Mouse (Mus musculus) embryonic facial prominence, embryonic 11.5 days (tissue): ENCODE data around the gene Hif3a. TPM values are rescaled to one million over a fixed set of nuclear protein-coding genes. Genes with fewer than 3 reads are reported as not detected.

Experiments used
- ATAC-seq: fragments of 200-750 bp; cut with Nextera tagmentation; replicated peaks from 2 replicates; pipeline ENCODE4 v1.8.0; 2017; ENCODE audit warnings: low read depth; ENCODE audit not compliant: insufficient number of reproducible peaks, low FRiP score, low TSS enrichment
- DNase-seq: peaks from one replicate; pipeline ENCODE4 v3.0.0-alpha.2; 2015; ENCODE audit warnings: low spot score
- H3K27ac ChIP-seq: fragments of 300-500 bp; sonication (generic); replicated peaks from 2 replicates; pipeline ENCODE4 v1.5.1; 2014; ENCODE audit warnings: mild to moderate bottlenecking, low read depth, low read length, control low read depth
- H3K27me3 ChIP-seq: fragments of 300-500 bp; sonication (generic); 2 replicates; pipeline ENCODE4 v1.6.1; 2014; ENCODE audit warnings: mild to moderate bottlenecking, low read length, moderate library complexity, mixed read lengths; ENCODE audit not compliant: control insufficient read depth, insufficient read depth
- H3K36me3 ChIP-seq: fragments of 300-500 bp; sonication (generic); replicated peaks from 2 replicates; pipeline ENCODE4 v1.6.1; 2014; ENCODE audit warnings: low read depth, mild to moderate bottlenecking, low read length, moderate library complexity, mixed read lengths; ENCODE audit not compliant: control insufficient read depth, insufficient read depth
- H3K4me1 ChIP-seq: fragments of 300-500 bp; sonication (generic); 2 replicates; pipeline ENCODE4 v1.6.1; 2014; ENCODE audit warnings: low read length, mixed read lengths; ENCODE audit not compliant: control insufficient read depth, insufficient read depth
- H3K4me2 ChIP-seq: fragments of 300-500 bp; sonication (generic); 2 replicates; pipeline ENCODE4 v1.6.1; 2014; ENCODE audit warnings: low read depth, mild to moderate bottlenecking, control low read depth, low read length, moderate library complexity
- H3K4me3 ChIP-seq: fragments of 300-500 bp; sonication (generic); 2 replicates; pipeline ENCODE4 v1.5.1; 2014; ENCODE audit warnings: low read depth, low read length, control low read depth
- H3K9ac ChIP-seq: fragments of 300-500 bp; sonication (generic); replicated peaks from 2 replicates; pipeline ENCODE4 v1.6.1; 2014; ENCODE audit warnings: mild to moderate bottlenecking, control low read depth, low read length
- H3K9me3 ChIP-seq: fragments of 300-500 bp; sonication (generic); replicated peaks from 2 replicates; pipeline ENCODE4 v1.6.1; 2016; ENCODE audit warnings: mild to moderate bottlenecking, low read length, inconsistent platforms, mixed read lengths; ENCODE audit not compliant: control insufficient read depth
- WGBS: fragments of 180-500 bp; shearing (Covaris S2); extraction: QIAGEN DNeasy Blood & Tissue Kit; methylation state at CpG from one replicate; pipeline ENCODE4 v1.1.7; 2014; 5-methylcytosine and 5-hydroxymethylcytosine counted together
- polyA plus RNA-seq: library from polyadenylated mRNA; unstranded; fragments of >200 nt; fragmentation: Nextera tagmentation; extraction: Ambion mirVana; gene quantifications from 2 replicates; pipeline ENCODE4 v1.2.1, GENCODE M21; 2014

Gene Hif3a
- polyA plus RNA-seq, 1 experiment from 2014 or later, result 6.7 TPM

DNA sequence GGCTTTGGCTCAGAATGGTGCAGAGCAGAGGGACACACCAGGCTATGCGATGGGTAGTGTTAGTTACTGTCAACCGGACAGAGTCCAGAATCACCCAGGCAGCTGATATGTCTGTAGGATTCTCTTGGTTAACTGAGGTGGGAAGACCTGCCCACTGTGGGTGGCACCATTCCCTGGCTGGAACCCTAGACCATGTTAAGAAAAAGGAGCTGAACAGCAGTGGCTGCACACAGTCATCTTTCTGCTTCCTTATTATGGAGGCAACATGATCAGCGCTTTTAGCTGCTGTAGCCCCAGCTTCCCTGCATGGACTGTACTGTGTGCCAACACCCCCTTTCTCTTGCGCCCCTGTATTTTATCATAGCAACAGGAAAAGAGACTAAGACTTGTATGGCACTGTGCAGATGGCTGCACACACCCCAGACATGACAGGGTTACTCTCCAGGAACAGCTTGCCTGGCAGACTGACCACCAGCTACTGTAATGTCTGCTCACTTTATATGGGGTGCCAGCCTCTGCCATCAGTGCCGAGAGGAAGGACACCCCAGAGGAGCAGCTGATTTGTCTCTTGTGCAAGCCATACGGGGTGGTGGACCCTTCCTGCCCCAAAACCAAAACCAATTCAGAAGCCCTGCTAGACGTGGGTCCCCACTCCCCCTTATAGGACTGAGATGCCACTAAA, 50.2 kb downstream of the Hif3a start:
- ATAC-seq, result no peak
- WGBS, result 91% methylated on average over 7 of the region's 7 CpGs
- DNase-seq, result no peak
- Histone ChIP-seq H3K4me1 (no peaks in the 10 kb centered on the region), H3K4me2 (no peak overlapping the region), H3K27me3 (no peaks in the 10 kb centered on the region), H3K36me3 (peaks cover 13% of the 10 kb centered on the region), H3K27ac (no peak overlapping the region), H3K9me3 (no peaks in the 10 kb centered on the region), H3K4me3 (no peak overlapping the region), H3K9ac (no peak overlapping the region)

- 92% methylated on average over 5 of the region's 5 CpGs for WGBS
- no peaks in the 10 kb centered on the region for H3K4me1 ChIP-seq
- peaks cover 15% of the 10 kb centered on the region for H3K36me3 ChIP-seq
- no peak for DNase-seq
- no peak overlapping the region for H3K4me3 ChIP-seq
- no peak overlapping the region for H3K4me2 ChIP-seq
- H3K9ac ChIP-seq, result no peak overlapping the region
- no peak for ATAC-seq
- no peak overlapping the region for H3K27ac ChIP-seq
- H3K9me3 ChIP-seq, result no peaks in the 10 kb centered on the region
- no peaks in the 10 kb centered on the region for H3K27me3 ChIP-seq
Measured at GRCm38 (mm10) chr7:17010010-17010347, 52.2 kb downstream of the Hif3a start.

- no peaks in the 10 kb centered on the region for H3K27me3 ChIP-seq
- no peak overlapping the region for H3K27ac ChIP-seq
- peaks cover 15% of the 10 kb centered on the region for H3K36me3 ChIP-seq
- DNase-seq (no peak), ATAC-seq (no peak)
- H3K9me3 ChIP-seq, result no peaks in the 10 kb centered on the region
- no peak overlapping the region for H3K4me2 ChIP-seq
- 93% methylated on average over 16 of the region's 16 CpGs for WGBS
- no peaks in the 10 kb centered on the region for H3K4me1 ChIP-seq
- H3K4me3 ChIP-seq, result no peak overlapping the region
- no peak overlapping the region for H3K9ac ChIP-seq
Measured at GRCm38 (mm10) chr7:17009326-17010009, 52.8 kb downstream of the Hif3a start.

GRCm38 (mm10) chr7:17007300-17007699, 54.9 kb downstream of the Hif3a start:
- ATAC-seq (no peak), DNase-seq (no peak)
- Histone ChIP-seq H3K9ac (no peak overlapping the region), H3K4me2 (no peak overlapping the region), H3K9me3 (no peaks in the 10 kb centered on the region), H3K36me3 (peaks cover 5% of the 10 kb centered on the region), H3K4me3 (no peak overlapping the region), H3K4me1 (no peaks in the 10 kb centered on the region), H3K27ac (no peak overlapping the region), H3K27me3 (no peaks in the 10 kb centered on the region)
- 92% methylated on average over 4 of the region's 4 CpGs for WGBS

GRCm38 (mm10) chr7:17004716-17005115, 57.5 kb downstream of the Hif3a start:
- DNase-seq, result no peak
- Histone ChIP-seq H3K4me3 (no peak overlapping the region), H3K9me3 (no peaks in the 10 kb centered on the region), H3K27me3 (no peaks in the 10 kb centered on the region), H3K9ac (no peak overlapping the region), H3K36me3 (peaks cover 5% of the 10 kb centered on the region), H3K4me1 (no peaks in the 10 kb centered on the region), H3K4me2 (no peak overlapping the region), H3K27ac (no peak overlapping the region)
- ATAC-seq, result no peak
- 89% methylated on average over 7 of the region's 7 CpGs for WGBS

GRCm38 (mm10) chr7:17003230-17003960, 58.8 kb downstream of the Hif3a start:
- H3K27me3 ChIP-seq, result no peaks in the 10 kb centered on the region
- DNase-seq (no peak), ATAC-seq (no peak)
- H3K9me3 ChIP-seq, result no peaks in the 10 kb centered on the region
- no peak overlapping the region for H3K4me3 ChIP-seq
- no peaks in the 10 kb centered on the region for H3K4me1 ChIP-seq
- H3K4me2 ChIP-seq, result no peak overlapping the region
- H3K9ac ChIP-seq, result no peak overlapping the region
- 84% methylated on average over 7 of the region's 7 CpGs for WGBS
- no peak overlapping the region for H3K27ac ChIP-seq
- H3K36me3 ChIP-seq, result peaks cover 7% of the 10 kb centered on the region

GRCm38 (mm10) chr7:17002375-17003195, 59.6 kb downstream of the Hif3a start:
- no peak overlapping the region for H3K9ac ChIP-seq
- H3K4me1 ChIP-seq, result no peaks in the 10 kb centered on the region
- H3K9me3 ChIP-seq, result no peaks in the 10 kb centered on the region
- H3K27me3 ChIP-seq, result no peaks in the 10 kb centered on the region
- peak; percentile 85 for DNase-seq
- peak; percentile 50; the same call in 1 of the 2 replicates for ATAC-seq
- no peak overlapping the region for H3K4me2 ChIP-seq
- no peak overlapping the region for H3K27ac ChIP-seq
- H3K4me3 ChIP-seq, result no peak overlapping the region
- 16% methylated on average over 7 of the region's 7 CpGs for WGBS
- peaks cover 7% of the 10 kb centered on the region for H3K36me3 ChIP-seq
